Mouse (Mus musculus) neural tube, embryonic 14.5 days (tissue): Measurements from ENCODE around the gene Gpr132. TPM values are rescaled to one million over a fixed set of nuclear protein-coding genes. Genes with fewer than 3 reads are reported as not detected.
"Not testable (repeated sequence)": the region's sequence is repeated elsewhere in the genome, so short reads cannot be mapped to it uniquely, and the experiment has no call there.

Experiments used
- ATAC-seq: fragments of 200-750 bp; cut with Nextera tagmentation; 2 replicates; pipeline ENCODE4 v1.8.0; 2017; ENCODE audit warnings: low read depth, mild to moderate bottlenecking, moderate TSS enrichment, moderate library complexity
- H3K27ac ChIP-seq: fragments of 300-500 bp; sonication (generic); 2 replicates; pipeline ENCODE4 v1.5.1; 2014; ENCODE audit warnings: low read depth, mild to moderate bottlenecking, control low read depth, low read length, moderate library complexity, mixed read lengths
- H3K27me3 ChIP-seq: fragments of 300-500 bp; sonication (generic); 2 replicates; pipeline ENCODE4 v1.6.1; 2014; ENCODE audit warnings: low read length; ENCODE audit not compliant: control insufficient read depth, insufficient read depth
- H3K36me3 ChIP-seq: fragments of 300-500 bp; sonication (generic); 2 replicates; pipeline ENCODE4 v1.6.1; 2014; ENCODE audit warnings: low read length, mixed read lengths; ENCODE audit not compliant: control insufficient read depth, insufficient read depth
- H3K4me1 ChIP-seq: fragments of 300-500 bp; sonication (generic); 2 replicates; pipeline ENCODE4 v1.6.1; 2014; ENCODE audit warnings: low read length; ENCODE audit not compliant: control insufficient read depth, insufficient read depth
- H3K4me2 ChIP-seq: fragments of 300-500 bp; sonication (generic); 2 replicates; pipeline ENCODE4 v1.6.1; 2014; ENCODE audit warnings: mild to moderate bottlenecking, low read depth, low read length, control low read depth
- H3K4me3 ChIP-seq: fragments of 300-500 bp; sonication (generic); 2 replicates; pipeline ENCODE4 v1.5.1; 2014; ENCODE audit warnings: low read depth, low read length, control low read depth, mixed read lengths
- H3K9ac ChIP-seq: fragments of 300-500 bp; sonication (generic); replicated peaks from 2 replicates; pipeline ENCODE4 v1.6.1; 2014; ENCODE audit warnings: low read depth, mild to moderate bottlenecking, control low read depth, low read length, mixed read lengths
- H3K9me3 ChIP-seq: fragments of 300-500 bp; sonication (generic); 2 replicates; pipeline ENCODE4 v1.6.1; 2016; ENCODE audit warnings: low read length; ENCODE audit not compliant: control insufficient read depth
- WGBS: fragments of 180-500 bp; shearing (Covaris S2); extraction: QIAGEN DNeasy Blood & Tissue Kit; methylation state at CpG from one replicate; pipeline ENCODE4 v1.1.7; 2014; 5-methylcytosine and 5-hydroxymethylcytosine counted together
- polyA plus RNA-seq: library from polyadenylated mRNA; unstranded; fragments of >200 nt; fragmentation: Nextera tagmentation; extraction: Ambion mirVana; gene quantifications from 2 replicates; pipeline ENCODE4 v1.2.1, GENCODE M21; 2014

Gpr132 gene
- polyA plus RNA-seq, 1 experiment from 2014 or later = not detected

DNA sequence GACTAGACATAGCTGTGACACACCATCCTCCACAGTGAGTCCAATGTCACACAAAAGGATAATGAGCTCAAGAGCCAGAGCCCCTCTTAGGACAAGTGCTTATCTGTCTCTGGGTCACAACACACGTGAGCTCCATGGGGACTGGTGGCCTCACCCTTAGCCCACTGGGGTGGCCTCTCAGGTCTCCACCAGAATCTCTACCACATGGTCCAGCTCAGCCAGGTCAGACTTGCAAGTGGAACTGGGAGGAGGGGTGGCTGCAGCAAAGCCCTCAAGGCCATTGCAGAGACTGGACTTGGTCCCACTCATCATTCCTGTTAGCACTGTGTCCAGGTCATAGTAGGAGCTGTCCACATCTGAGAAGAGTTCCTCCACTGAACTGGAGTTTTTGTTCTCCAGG, 46.8 kb downstream of the Gpr132 start:
- 69% methylated on average over 1 of the region's 1 CpGs for WGBS
- no peak overlapping the region for H3K9ac ChIP-seq
- peaks cover 29% of the 10 kb centered on the region for H3K36me3 ChIP-seq
- H3K4me1 ChIP-seq = 0 out of 2 replicates have a peak, but pooled peaks cover 5% of the 10 kb centered on the region
- no peak for ATAC-seq
- no peak overlapping the region for H3K27ac ChIP-seq
- no peaks in the 10 kb centered on the region for H3K9me3 ChIP-seq
- H3K4me3 ChIP-seq = no peak overlapping the region
- H3K4me2 ChIP-seq = no peak overlapping the region
- no peaks in the 10 kb centered on the region for H3K27me3 ChIP-seq

DNA sequence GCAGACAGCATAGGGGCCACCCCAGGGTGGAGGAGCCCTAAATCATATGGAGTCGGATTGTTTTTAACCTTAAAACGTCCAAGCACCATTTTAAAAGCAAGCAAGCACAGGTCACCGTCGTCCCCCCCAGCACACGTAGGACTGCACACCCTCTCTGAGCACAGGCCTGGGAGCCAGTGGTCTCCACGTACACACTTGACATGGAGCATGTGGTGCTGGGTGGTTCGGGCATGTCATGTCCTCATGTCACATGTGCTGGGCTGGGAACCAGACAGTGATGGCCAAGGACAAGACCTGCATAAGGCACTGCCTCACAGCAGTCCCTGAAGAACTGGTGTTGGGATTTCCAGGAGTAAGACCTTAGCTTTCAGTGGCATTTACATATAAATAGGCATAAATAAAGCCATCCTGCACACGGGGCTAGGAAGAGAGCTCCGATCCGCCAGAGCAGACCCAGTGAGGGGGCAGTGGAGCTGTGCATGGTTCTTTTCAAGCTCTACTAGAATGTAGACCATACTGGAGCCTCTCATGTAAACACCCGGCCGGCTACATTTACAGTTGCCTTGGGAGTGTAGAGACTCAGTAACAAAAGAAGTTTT, 47.5 kb downstream of the Gpr132 start:
- Histone ChIP-seq H3K27me3 (no peaks in the 10 kb centered on the region), H3K9ac (no peak overlapping the region), H3K4me1 (0 out of 2 replicates have a peak, but pooled peaks cover 5% of the 10 kb centered on the region), H3K9me3 (no peaks in the 10 kb centered on the region), H3K4me3 (no peak overlapping the region), H3K27ac (no peak overlapping the region), H3K4me2 (no peak overlapping the region), H3K36me3 (peaks cover 29% of the 10 kb centered on the region)
- 74% methylated on average over 12 of the region's 12 CpGs for WGBS
- no peak for ATAC-seq

DNA sequence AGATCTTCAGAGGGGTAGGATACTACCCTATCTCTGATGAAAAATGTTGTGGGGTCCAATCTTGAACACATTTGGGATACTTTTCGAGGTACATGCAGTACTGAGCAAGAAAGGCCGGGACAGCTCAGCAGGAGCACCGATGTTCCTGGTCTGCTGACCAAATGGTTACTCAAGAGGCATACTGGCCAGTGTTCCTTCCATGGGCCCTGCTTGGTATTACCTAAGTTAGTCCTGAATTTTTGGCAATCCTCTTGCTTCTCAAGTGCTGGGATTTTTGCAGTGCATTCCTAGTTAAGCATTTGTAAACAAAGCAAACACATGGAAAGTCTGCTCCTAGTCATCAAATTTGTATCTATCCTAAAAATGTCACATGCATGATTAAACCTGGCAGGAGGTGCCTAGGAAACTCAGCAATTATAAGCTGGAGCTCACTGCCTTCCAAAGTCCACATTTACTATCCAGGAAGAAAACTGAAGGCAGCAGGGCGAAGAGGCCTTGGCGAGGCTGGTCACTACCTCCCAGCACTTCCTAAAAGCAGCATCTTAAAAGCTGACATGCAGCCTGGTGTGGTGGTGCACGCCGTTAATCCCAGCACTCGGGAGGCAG, 48.9 kb downstream of the Gpr132 start:
- 91% methylated on average over 8 of the region's 8 CpGs for WGBS
- Histone ChIP-seq H3K36me3 (peaks cover 26% of the 10 kb centered on the region), H3K4me1 (0 out of 2 replicates have a peak, but pooled peaks cover 5% of the 10 kb centered on the region), H3K9ac (no peak overlapping the region), H3K4me2 (no peak overlapping the region), H3K4me3 (no peak overlapping the region), H3K27ac (no peak overlapping the region), H3K27me3 (no peaks in the 10 kb centered on the region), H3K9me3 (no peaks in the 10 kb centered on the region)
- ATAC-seq = no peak

DNA sequence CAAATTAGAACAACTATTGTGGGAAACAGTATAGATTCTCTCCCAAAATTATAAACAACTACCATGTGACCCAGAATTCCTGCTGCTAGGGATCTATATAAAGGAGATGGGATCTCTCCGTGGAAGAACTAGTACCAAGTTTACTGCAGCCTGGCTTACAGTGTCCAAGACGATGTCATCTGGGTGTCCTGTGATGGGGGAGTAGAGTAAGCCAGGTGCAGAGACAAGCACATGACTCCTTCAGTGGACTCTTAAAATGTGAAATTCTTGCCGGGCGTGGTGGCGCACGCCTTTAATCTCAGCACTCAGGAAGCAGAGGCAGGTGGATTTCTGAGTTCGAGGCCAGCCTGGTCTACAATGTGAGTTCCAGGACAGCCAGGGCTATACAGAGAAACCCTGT, 51.2 kb downstream of the Gpr132 start:
- not testable (repeated sequence) for H3K4me2 ChIP-seq, H3K4me3 ChIP-seq, H3K9me3 ChIP-seq, ATAC-seq, H3K4me1 ChIP-seq, H3K9ac ChIP-seq, H3K27me3 ChIP-seq, H3K27ac ChIP-seq
- peaks cover 36% of the 10 kb centered on the region for H3K36me3 ChIP-seq
- WGBS = 81% methylated on average over 7 of the region's 7 CpGs

DNA sequence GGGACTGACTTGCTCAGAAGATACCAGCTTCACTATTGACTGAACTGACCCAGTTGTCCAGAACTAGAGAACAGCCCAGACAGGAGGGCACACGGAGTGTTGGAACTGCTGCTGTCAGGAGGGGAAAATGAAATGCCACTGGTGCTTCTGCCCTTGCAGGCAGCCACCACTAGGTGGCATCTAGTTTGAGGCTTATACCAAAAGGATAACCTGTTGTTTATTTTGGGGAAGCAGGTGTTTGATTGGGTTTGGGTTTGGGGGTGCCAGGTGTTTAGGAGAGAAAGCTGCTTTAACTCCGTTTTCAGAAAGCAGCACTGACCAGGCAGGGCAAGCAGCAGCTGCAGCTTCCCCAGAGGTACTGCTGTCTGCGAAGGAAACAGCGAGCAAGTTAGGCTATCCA, 51.7 kb downstream of the Gpr132 start:
- H3K27me3 ChIP-seq = no peaks in the 10 kb centered on the region
- peaks cover 30% of the 10 kb centered on the region for H3K36me3 ChIP-seq
- no peak overlapping the region for H3K27ac ChIP-seq
- H3K4me3 ChIP-seq = no peak overlapping the region
- no peaks in the 10 kb centered on the region for H3K4me1 ChIP-seq
- no peak for ATAC-seq
- H3K9me3 ChIP-seq = no peaks in the 10 kb centered on the region
- WGBS = 55% methylated on average over 4 of the region's 4 CpGs
- H3K4me2 ChIP-seq = no peak overlapping the region
- no peak overlapping the region for H3K9ac ChIP-seq

DNA sequence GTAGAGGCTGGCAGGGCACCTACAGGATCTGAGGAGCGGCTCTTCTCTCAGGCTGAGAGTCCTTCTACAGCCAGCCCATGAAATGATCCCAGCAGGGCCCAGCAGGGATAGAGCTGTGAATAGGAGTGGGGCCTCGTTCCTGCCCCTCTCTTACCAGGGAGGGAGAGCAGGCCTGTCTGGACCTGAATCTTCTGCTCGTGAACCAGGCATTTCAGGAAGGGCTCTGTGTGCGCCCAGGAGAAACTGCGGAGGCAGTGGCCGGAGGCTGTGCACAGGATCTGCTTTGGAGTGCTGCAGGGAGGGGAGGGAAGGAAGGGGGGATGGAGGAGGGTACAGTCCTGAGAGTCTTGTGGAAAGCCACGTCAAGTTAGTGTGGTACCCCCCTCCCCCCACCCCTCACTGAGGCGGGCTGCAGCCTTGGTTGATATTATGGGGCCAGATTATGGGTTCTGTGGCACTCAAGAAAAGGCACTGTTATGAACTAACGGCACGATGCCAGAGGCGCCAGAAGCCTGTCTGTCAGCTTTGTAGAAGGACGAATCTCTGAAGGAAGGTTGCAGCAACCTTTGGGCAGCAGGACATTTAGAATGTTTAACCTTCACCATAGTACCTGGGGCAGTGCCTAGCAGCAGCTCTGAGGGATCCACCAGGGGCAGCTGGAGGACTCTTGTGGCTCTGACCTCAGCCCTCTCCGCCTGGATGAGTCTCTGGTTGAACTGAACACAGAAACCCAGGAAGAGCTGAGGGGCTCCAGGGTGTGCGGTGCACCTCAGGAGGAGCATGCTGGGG, 53.2 kb downstream of the Gpr132 start:
- peaks cover 17% of the 10 kb centered on the region for H3K36me3 ChIP-seq
- no peaks in the 10 kb centered on the region; the same call in 1 of the 2 replicates for H3K4me1 ChIP-seq
- ATAC-seq = no peak
- H3K4me3 ChIP-seq = no peak overlapping the region
- no peaks in the 10 kb centered on the region for H3K27me3 ChIP-seq
- H3K27ac ChIP-seq = no peak overlapping the region
- H3K9me3 ChIP-seq = no peaks in the 10 kb centered on the region
- 79% methylated on average over 14 of the region's 14 CpGs for WGBS
- H3K9ac ChIP-seq = no peak overlapping the region
- no peak overlapping the region for H3K4me2 ChIP-seq

DNA sequence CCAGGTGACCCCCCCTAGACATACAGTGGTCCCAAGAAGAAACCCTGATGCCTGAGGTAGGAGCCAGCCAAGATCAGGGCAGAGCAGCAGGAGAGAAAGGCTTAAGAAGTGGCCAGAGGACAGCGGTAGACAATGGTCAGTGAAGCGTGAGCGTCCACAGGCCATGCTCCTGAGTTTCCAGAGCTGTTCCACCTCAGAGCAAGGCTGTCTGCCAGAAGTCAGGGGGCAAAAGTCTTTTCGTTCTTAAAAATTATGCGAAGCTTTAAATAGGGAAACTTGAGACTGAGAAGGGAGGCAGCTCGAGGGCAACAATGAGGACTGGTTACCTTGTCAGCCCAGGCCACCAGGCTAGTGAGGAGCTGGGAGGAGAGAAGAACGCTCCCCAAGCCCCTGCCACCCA, 54.7 kb downstream of the Gpr132 start:
- H3K27ac ChIP-seq = no peak overlapping the region
- no peaks in the 10 kb centered on the region for H3K27me3 ChIP-seq
- no peak for ATAC-seq
- no peaks in the 10 kb centered on the region for H3K9me3 ChIP-seq
- H3K36me3 ChIP-seq = peaks cover 14% of the 10 kb centered on the region
- no peak overlapping the region for H3K4me2 ChIP-seq
- 95% methylated on average over 7 of the region's 7 CpGs for WGBS
- H3K4me3 ChIP-seq = no peak overlapping the region
- H3K4me1 ChIP-seq = peaks cover 8% of the 10 kb centered on the region
- no peak overlapping the region for H3K9ac ChIP-seq

DNA sequence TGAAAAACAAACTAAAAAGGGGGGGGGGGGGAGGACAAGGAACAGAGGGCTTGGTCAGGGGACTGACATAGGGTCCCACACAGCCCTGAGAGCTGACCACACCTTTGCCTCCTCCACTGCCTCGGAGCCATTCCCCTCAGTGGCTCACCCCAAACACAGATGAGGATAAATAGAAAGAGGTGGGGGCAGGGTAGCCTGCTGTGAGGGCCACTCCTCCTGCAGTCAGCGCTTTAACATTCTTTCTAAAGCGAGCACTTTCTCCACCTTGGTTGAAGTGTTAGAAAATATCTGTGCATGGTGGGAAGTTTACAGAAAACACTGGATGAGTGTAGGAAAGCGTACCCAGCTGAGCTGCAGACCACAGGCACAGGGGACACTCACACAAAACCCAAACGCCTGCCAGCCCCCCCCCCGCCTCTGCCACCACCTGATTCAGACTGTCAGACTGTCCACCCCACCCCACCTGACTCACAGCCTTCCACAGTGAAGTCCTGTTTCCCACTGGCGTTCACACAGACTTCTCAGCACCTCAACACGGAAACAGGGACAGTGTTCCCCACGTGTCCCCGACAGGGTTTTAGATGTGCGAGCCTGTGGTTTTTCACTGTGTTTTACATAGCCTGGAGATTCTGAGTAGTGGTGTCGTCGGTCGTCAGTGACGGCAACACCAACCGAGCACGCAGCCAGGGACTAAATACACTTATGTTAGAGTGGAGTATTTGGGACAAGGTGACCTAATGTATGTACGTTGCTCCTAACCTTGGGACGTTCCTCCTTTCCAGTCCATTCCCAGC, 57.7 kb downstream of the Gpr132 start:
- Histone ChIP-seq H3K36me3 (peaks cover 10% of the 10 kb centered on the region; the same call in 1 of the 2 replicates), H3K4me1 (peaks cover 13% of the 10 kb centered on the region), H3K4me3 (no peak overlapping the region; the same call in 1 of the 2 replicates), H3K4me2 (peak overlapping the region; percentile 98), H3K9me3 (no peaks in the 10 kb centered on the region), H3K27me3 (no peaks in the 10 kb centered on the region), H3K9ac (no peak overlapping the region), H3K27ac (no peak overlapping the region)
- WGBS = 73% methylated on average over 19 of the region's 19 CpGs
- ATAC-seq = no peak
